Mouse (Mus musculus): Measurements from ENCODE around the gene St6galnac5. TPM values are rescaled to one million over a fixed set of nuclear protein-coding genes. Genes with fewer than 3 reads are reported as not detected.

The St6galnac5 gene
- polyA plus RNA-seq, 1 experiment from 2014 or later: 2.3 TPM

- Histone ChIP-seq H3K27ac (ENCODE audit: low read depth, low read length) (no peak overlapping the region), H3K9ac (ENCODE audit: low read length) (no peak overlapping the region), H3K4me2 (no peak overlapping the region), H3K4me1 (ENCODE audit: control insufficient read depth, insufficient read depth, low read length) (no peaks in the 10 kb centered on the region; the same call in 1 of the 2 replicates), H3K36me3 (ENCODE audit: control insufficient read depth, insufficient read depth, low read length) (no peaks in the 10 kb centered on the region), H3K9me3 (ENCODE audit: control insufficient read depth, low read length) (no peaks in the 10 kb centered on the region), H3K27me3 (ENCODE audit: control insufficient read depth, insufficient read depth, low read length) (no peaks in the 10 kb centered on the region), H3K4me3 (ENCODE audit: low read depth, low read length) (no peak overlapping the region)
- DNase-seq (ENCODE audit: low spot score, missing footprints): peak; percentile 87
- WGBS: 58% methylated on average over 11 of the region's 11 CpGs
- ATAC-seq (ENCODE audit: low FRiP score): peak; percentile 75
Observed at GRCm38 (mm10) chr3:152942985-152943384, 39.1 kb downstream of the St6galnac5 start.

- Histone ChIP-seq H3K36me3 (ENCODE audit: control insufficient read depth, insufficient read depth, low read length) (no peaks in the 10 kb centered on the region), H3K4me2 (no peak overlapping the region), H3K9ac (ENCODE audit: low read length) (no peak overlapping the region), H3K4me1 (ENCODE audit: control insufficient read depth, insufficient read depth, low read length) (no peaks in the 10 kb centered on the region; the same call in 1 of the 2 replicates), H3K27ac (ENCODE audit: low read depth, low read length) (no peak overlapping the region), H3K27me3 (ENCODE audit: control insufficient read depth, insufficient read depth, low read length) (no peaks in the 10 kb centered on the region), H3K4me3 (ENCODE audit: low read depth, low read length) (no peak overlapping the region), H3K9me3 (ENCODE audit: control insufficient read depth, low read length) (no peaks in the 10 kb centered on the region)
- DNase-seq (ENCODE audit: low spot score, missing footprints) (no peak), ATAC-seq (ENCODE audit: low FRiP score) (no peak)
- 88% methylated on average over 5 of the region's 5 CpGs for WGBS
Observed at GRCm38 (mm10) chr3:152941671-152942070, 40.4 kb downstream of the St6galnac5 start.

GRCm38 (mm10) chr3:152936313-152936712, 45.7 kb downstream of the St6galnac5 start:
- no peaks in the 10 kb centered on the region for H3K9me3 ChIP-seq (ENCODE audit: control insufficient read depth, low read length)
- no peak overlapping the region for H3K4me2 ChIP-seq
- 87% methylated on average over 3 of the region's 3 CpGs for WGBS
- no peak for ATAC-seq (ENCODE audit: low FRiP score)
- DNase-seq (ENCODE audit: low spot score, missing footprints): no peak
- no peaks in the 10 kb centered on the region for H3K27me3 ChIP-seq (ENCODE audit: control insufficient read depth, insufficient read depth, low read length)
- no peaks in the 10 kb centered on the region for H3K4me1 ChIP-seq (ENCODE audit: control insufficient read depth, insufficient read depth, low read length)
- no peaks in the 10 kb centered on the region for H3K36me3 ChIP-seq (ENCODE audit: control insufficient read depth, insufficient read depth, low read length)
- H3K4me3 ChIP-seq (ENCODE audit: low read depth, low read length): no peak overlapping the region
- no peak overlapping the region for H3K27ac ChIP-seq (ENCODE audit: low read depth, low read length)
- no peak overlapping the region for H3K9ac ChIP-seq (ENCODE audit: low read length)

- H3K36me3 ChIP-seq (ENCODE audit: control insufficient read depth, insufficient read depth, low read length): no peaks in the 10 kb centered on the region
- H3K9ac ChIP-seq (ENCODE audit: low read length): no peak overlapping the region
- H3K4me3 ChIP-seq (ENCODE audit: low read depth, low read length): no peak overlapping the region
- ATAC-seq (ENCODE audit: low FRiP score) (no peak), DNase-seq (ENCODE audit: low spot score, missing footprints) (no peak)
- H3K4me2 ChIP-seq: no peak overlapping the region
- no peaks in the 10 kb centered on the region for H3K4me1 ChIP-seq (ENCODE audit: control insufficient read depth, insufficient read depth, low read length)
- no peak overlapping the region for H3K27ac ChIP-seq (ENCODE audit: low read depth, low read length)
- WGBS: 91% methylated on average over 3 of the region's 3 CpGs
- no peaks in the 10 kb centered on the region for H3K9me3 ChIP-seq (ENCODE audit: control insufficient read depth, low read length)
- no peaks in the 10 kb centered on the region for H3K27me3 ChIP-seq (ENCODE audit: control insufficient read depth, insufficient read depth, low read length)
Observed at GRCm38 (mm10) chr3:152933737-152934136, 48.3 kb downstream of the St6galnac5 start.

GRCm38 (mm10) chr3:152932544-152932943, 49.5 kb downstream of the St6galnac5 start:
- Histone ChIP-seq H3K9me3 (ENCODE audit: control insufficient read depth, low read length) (no peaks in the 10 kb centered on the region), H3K4me3 (ENCODE audit: low read depth, low read length) (no peak overlapping the region), H3K36me3 (ENCODE audit: control insufficient read depth, insufficient read depth, low read length) (no peaks in the 10 kb centered on the region), H3K27ac (ENCODE audit: low read depth, low read length) (no peak overlapping the region), H3K4me1 (ENCODE audit: control insufficient read depth, insufficient read depth, low read length) (no peaks in the 10 kb centered on the region), H3K4me2 (no peak overlapping the region), H3K27me3 (ENCODE audit: control insufficient read depth, insufficient read depth, low read length) (no peaks in the 10 kb centered on the region), H3K9ac (ENCODE audit: low read length) (no peak overlapping the region)
- DNase-seq (ENCODE audit: low spot score, missing footprints) (no peak), ATAC-seq (ENCODE audit: low FRiP score) (no peak)
- 89% methylated on average over 2 of the region's 2 CpGs for WGBS

GRCm38 (mm10) chr3:152932096-152932495, 50.0 kb downstream of the St6galnac5 start:
- no peak overlapping the region for H3K4me3 ChIP-seq (ENCODE audit: low read depth, low read length)

GRCm38 (mm10) chr3:152931354-152931753, 50.7 kb downstream of the St6galnac5 start:
- Histone ChIP-seq H3K36me3 (ENCODE audit: control insufficient read depth, insufficient read depth, low read length) (no peaks in the 10 kb centered on the region), H3K4me1 (ENCODE audit: control insufficient read depth, insufficient read depth, low read length) (no peaks in the 10 kb centered on the region), H3K27me3 (ENCODE audit: control insufficient read depth, insufficient read depth, low read length) (no peaks in the 10 kb centered on the region), H3K9ac (ENCODE audit: low read length) (no peak overlapping the region), H3K4me2 (no peak overlapping the region), H3K4me3 (ENCODE audit: low read depth, low read length) (no peak overlapping the region), H3K9me3 (ENCODE audit: control insufficient read depth, low read length) (no peaks in the 10 kb centered on the region), H3K27ac (ENCODE audit: low read depth, low read length) (no peak overlapping the region)
- ATAC-seq (ENCODE audit: low FRiP score): no peak
- no peak for DNase-seq (ENCODE audit: low spot score, missing footprints)
- 90% methylated on average over 3 of the region's 3 CpGs for WGBS

More at GRCm38 (mm10) chr3:152932096-152932495, 50.0 kb downstream of the St6galnac5 start:
- Histone ChIP-seq H3K4me2 (no peak overlapping the region), H3K9ac (ENCODE audit: low read length) (no peak overlapping the region), H3K9me3 (ENCODE audit: control insufficient read depth, low read length) (no peaks in the 10 kb centered on the region), H3K27me3 (ENCODE audit: control insufficient read depth, insufficient read depth, low read length) (no peaks in the 10 kb centered on the region), H3K4me1 (ENCODE audit: control insufficient read depth, insufficient read depth, low read length) (no peaks in the 10 kb centered on the region), H3K27ac (ENCODE audit: low read depth, low read length) (no peak overlapping the region), H3K36me3 (ENCODE audit: control insufficient read depth, insufficient read depth, low read length) (no peaks in the 10 kb centered on the region)
- no peak for DNase-seq (ENCODE audit: low spot score, missing footprints)
- ATAC-seq (ENCODE audit: low FRiP score): no peak
- 76% methylated on average over 4 of the region's 4 CpGs for WGBS

GRCm38 (mm10) chr3:152929788-152930281, 52.2 kb downstream of the St6galnac5 start:
- no peak for ATAC-seq (ENCODE audit: low FRiP score)
- WGBS: 86% methylated on average over 7 of the region's 7 CpGs
- H3K27me3 ChIP-seq (ENCODE audit: control insufficient read depth, insufficient read depth, low read length): no peaks in the 10 kb centered on the region
- H3K9ac ChIP-seq (ENCODE audit: low read length): no peak overlapping the region
- no peaks in the 10 kb centered on the region for H3K4me1 ChIP-seq (ENCODE audit: control insufficient read depth, insufficient read depth, low read length)
- H3K27ac ChIP-seq (ENCODE audit: low read depth, low read length): no peak overlapping the region
- no peak overlapping the region for H3K4me2 ChIP-seq
- H3K36me3 ChIP-seq (ENCODE audit: control insufficient read depth, insufficient read depth, low read length): no peaks in the 10 kb centered on the region
- H3K9me3 ChIP-seq (ENCODE audit: control insufficient read depth, low read length): no peaks in the 10 kb centered on the region
- no peak for DNase-seq (ENCODE audit: low spot score, missing footprints)
- H3K4me3 ChIP-seq (ENCODE audit: low read depth, low read length): no peak overlapping the region

GRCm38 (mm10) chr3:152929256-152929787, 52.7 kb downstream of the St6galnac5 start:
- no peaks in the 10 kb centered on the region for H3K4me1 ChIP-seq (ENCODE audit: control insufficient read depth, insufficient read depth, low read length)
- no peaks in the 10 kb centered on the region for H3K27me3 ChIP-seq (ENCODE audit: control insufficient read depth, insufficient read depth, low read length)
- no peak overlapping the region for H3K4me2 ChIP-seq
- no peak overlapping the region for H3K9ac ChIP-seq (ENCODE audit: low read length)
- 73% methylated on average over 10 of the region's 10 CpGs for WGBS
- no peak for ATAC-seq (ENCODE audit: low FRiP score)
- H3K4me3 ChIP-seq (ENCODE audit: low read depth, low read length): no peak overlapping the region
- no peaks in the 10 kb centered on the region for H3K9me3 ChIP-seq (ENCODE audit: control insufficient read depth, low read length)
- DNase-seq (ENCODE audit: low spot score, missing footprints): peak; percentile 53
- no peaks in the 10 kb centered on the region for H3K36me3 ChIP-seq (ENCODE audit: control insufficient read depth, insufficient read depth, low read length)
- no peak overlapping the region for H3K27ac ChIP-seq (ENCODE audit: low read depth, low read length)
